Mouse (Mus musculus) T-cell, adult 2 months (primary cell): ENCODE measurements around the gene Tbc1d10c.

Experiments
- DNase-seq: peaks from one replicate; pipeline ENCODE4 v3.0.0; 2022; ENCODE audit warnings: low spot score

The Tbc1d10c gene

GRCm38 (mm10) chr19:4156771-4157170, 34.3 kb downstream of the Tbc1d10c start:
- no peak for DNase-seq

GRCm38 (mm10) chr19:4156073-4156579, 35.0 kb downstream of the Tbc1d10c start:
- DNase-seq: no peak

- peak; percentile 24 for DNase-seq
These were observed 35.6 kb downstream of the Tbc1d10c start for GRCm38 (mm10) chr19:4155223-4156072.

- DNase-seq: peak; percentile 58
These were observed 36.5 kb downstream of the Tbc1d10c start for GRCm38 (mm10) chr19:4154437-4155222.

GRCm38 (mm10) chr19:4153232-4153654, 37.8 kb downstream of the Tbc1d10c start, which contains the start of gene Ptprcap:
Gene Ptprcap, plus strand, starts transcription at chr19:4153604.
- no peak for DNase-seq

GRCm38 (mm10) chr19:4152445-4153231, 38.4 kb downstream of the Tbc1d10c start:
- no peak for DNase-seq

- DNase-seq: no peak
These were observed 39.2 kb downstream of the Tbc1d10c start for GRCm38 (mm10) chr19:4151898-4152297.

- no peak for DNase-seq
These were observed 39.6 kb downstream of the Tbc1d10c start for GRCm38 (mm10) chr19:4151488-4151860.

- DNase-seq: no peak
These were observed 40.3 kb downstream of the Tbc1d10c start for GRCm38 (mm10) chr19:4150567-4151487.

- DNase-seq: no peak
These were observed 41.2 kb downstream of the Tbc1d10c start for GRCm38 (mm10) chr19:4149764-4150461.

GRCm38 (mm10) chr19:4149283-4149682, 41.8 kb downstream of the Tbc1d10c start:
- no peak for DNase-seq

GRCm38 (mm10) chr19:4148819-4149218, 42.3 kb downstream of the Tbc1d10c start:
- no peak for DNase-seq

- DNase-seq: peak; percentile 90
These were observed 42.6 kb downstream of the Tbc1d10c start, which contains the start of gene Coro1b for GRCm38 (mm10) chr19:4148491-4148806. Gene Coro1b, plus strand, starts transcription at chr19:4148619.

GRCm38 (mm10) chr19:4147782-4148490, 43.1 kb downstream of the Tbc1d10c start:
- no peak for DNase-seq

GRCm38 (mm10) chr19:4147022-4147405, 44.1 kb downstream of the Tbc1d10c start:
- no peak for DNase-seq

GRCm38 (mm10) chr19:4146366-4147021, 44.6 kb downstream of the Tbc1d10c start:
- no peak for DNase-seq

- no peak for DNase-seq
These were observed 45.1 kb downstream of the Tbc1d10c start for GRCm38 (mm10) chr19:4145936-4146335.

- DNase-seq: peak; percentile 19
These were observed 46.3 kb downstream of the Tbc1d10c start for GRCm38 (mm10) chr19:4144550-4145498.
